Mouse (Mus musculus) layer of hippocampus, adult 9-11 months (tissue): ENCODE data around the gene Fam50a.
A peak's percentile ranks its signal among the peaks of the same experiment; 100 is the strongest.

ENCODE experiments used
- DNase-seq: peaks from one replicate; pipeline ENCODE4 v3.0.0; 2022

Fam50a gene

DNA sequence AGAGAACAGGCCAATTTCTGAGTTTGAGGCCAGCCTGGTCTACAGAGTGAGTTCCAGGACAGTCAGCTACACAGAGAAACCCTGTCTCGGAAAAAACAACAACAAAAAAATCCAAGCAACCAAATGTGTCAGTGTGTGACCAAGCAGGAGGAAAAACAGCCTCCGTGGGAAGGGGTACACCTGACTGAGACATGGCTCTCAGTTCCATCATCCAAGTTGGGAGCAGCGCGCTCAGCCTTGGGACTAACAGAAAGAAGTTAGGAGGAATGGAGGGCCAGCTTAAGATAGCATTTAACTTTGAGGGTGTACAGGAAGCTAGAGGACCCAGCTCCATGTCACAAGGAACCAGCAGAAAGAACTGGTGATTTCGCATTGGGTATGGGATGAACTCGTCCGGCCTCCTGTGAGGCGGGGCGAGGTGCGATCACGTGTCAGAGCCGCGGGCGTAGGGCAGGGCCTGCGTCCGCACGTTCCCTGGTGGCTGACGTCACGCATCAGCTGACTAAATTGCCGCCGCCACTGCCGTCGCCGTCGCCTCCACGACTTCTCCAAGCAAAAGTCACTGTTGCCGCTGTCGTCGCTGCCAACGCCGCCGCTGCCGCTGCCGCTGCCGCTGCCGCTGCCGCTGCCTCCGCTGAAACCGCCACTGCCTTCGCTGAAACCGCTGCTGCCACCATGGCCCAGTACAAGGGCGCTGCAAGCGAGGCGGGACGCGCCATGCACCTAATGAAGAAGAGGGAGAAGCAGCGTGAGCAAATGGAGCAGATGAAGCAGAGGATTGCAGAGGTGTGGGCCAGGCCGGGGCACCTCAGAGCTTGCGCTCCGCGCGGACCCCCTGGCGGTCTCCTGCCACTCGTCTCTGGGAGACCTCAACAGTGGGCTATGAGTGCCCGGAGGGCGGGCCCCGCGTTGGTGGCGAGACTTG, at the start of gene Fam50a:
TSS of gene Fam50a (plus strand) at position 494 of the 925 bp plus-strand sequence.
- DNase-seq = peak; percentile 93

DNA sequence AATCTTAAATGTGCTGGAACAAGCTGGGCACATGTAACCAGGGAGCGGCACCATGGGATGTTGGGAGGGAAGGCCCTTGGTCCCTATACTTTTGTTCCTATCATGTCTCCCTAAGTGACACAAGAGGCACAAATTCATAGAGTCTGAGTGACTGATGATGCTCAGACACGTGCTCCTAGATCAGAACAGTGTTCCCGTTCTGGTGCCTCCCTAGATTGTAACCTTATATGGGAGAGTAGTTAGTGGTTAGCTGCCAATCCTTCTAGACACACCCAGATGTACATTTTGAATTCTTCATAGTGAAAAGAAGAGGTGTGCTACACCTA, 43.1 kb upstream of the Fam50a start:
- DNase-seq = peak; percentile 32

DNA sequence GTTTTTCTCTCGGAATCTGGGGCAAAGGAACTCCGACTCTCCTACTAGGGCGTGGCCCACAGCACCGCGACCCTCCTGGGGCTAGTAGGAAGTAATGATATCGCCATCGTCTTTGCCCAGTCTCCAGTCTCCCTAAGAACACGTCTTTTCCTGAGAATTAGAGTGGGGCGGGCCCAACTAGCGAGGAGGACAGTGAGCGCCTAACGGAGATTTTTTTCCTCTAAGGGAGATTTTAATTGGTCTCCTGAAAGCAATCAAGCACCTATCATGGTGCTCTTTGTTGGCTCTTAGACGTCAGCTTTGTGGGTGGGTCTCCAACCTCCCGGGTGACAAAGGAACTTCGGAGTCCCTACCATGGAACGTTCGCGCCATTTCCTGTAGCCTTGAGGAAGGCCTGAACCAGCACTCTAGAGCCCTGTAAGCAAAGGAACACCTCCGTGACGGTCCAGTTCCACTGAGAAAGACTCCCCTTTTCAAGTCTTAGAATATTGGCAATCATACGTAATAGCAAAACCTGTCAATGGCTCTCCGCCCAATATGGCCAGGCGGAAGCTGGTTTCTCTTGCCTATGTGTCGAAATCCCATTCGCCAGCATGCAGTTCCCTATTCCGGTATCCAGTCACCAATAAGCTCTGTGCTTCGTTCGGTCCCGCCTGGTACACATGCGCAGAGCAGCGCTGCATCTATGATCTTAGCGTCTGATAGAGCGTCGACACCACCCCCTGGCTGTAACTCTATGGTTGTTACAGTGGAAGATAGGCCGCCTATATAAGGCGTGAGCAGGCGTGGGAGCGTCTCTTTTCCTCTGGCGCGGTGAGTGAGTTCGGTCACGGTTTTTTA, 42.6 kb upstream of the Fam50a start, which contains the start of gene Rpl10:
TSS of gene Rpl10 (plus strand) at position 751 of the 840 bp plus-strand sequence.
- DNase-seq = peak; percentile 97

DNA sequence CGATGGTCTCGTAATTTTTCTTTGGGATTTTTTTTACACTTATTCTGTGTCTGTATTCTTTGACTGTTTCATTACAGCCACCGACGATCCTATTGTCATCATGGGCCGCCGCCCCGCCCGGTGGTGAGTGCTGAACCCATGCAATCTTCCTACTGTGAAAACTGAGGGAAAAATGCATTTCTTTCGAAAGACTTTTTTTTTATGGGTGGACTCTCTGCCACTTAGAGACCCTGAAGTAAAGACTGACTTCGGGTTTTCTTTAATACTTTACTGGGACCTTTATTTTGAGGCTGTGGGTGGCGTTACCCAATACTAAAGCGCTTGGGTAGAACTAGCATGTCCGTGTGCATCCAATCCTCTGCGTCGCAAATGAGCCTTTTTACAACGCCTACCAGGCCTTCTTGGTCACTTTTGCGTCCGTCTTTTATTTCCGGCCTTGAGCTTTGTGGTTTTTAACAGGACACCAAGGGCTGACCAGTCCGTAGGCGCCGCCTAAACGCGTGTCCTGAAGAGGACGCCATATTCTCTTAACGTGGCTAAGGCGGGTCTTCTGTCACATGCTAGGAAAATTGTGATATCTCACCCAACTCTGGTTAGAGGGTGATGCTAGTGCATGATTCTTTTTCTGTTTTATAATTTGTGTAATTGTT, 41.8 kb upstream of the Fam50a start:
- peak; percentile 27 for DNase-seq

DNA sequence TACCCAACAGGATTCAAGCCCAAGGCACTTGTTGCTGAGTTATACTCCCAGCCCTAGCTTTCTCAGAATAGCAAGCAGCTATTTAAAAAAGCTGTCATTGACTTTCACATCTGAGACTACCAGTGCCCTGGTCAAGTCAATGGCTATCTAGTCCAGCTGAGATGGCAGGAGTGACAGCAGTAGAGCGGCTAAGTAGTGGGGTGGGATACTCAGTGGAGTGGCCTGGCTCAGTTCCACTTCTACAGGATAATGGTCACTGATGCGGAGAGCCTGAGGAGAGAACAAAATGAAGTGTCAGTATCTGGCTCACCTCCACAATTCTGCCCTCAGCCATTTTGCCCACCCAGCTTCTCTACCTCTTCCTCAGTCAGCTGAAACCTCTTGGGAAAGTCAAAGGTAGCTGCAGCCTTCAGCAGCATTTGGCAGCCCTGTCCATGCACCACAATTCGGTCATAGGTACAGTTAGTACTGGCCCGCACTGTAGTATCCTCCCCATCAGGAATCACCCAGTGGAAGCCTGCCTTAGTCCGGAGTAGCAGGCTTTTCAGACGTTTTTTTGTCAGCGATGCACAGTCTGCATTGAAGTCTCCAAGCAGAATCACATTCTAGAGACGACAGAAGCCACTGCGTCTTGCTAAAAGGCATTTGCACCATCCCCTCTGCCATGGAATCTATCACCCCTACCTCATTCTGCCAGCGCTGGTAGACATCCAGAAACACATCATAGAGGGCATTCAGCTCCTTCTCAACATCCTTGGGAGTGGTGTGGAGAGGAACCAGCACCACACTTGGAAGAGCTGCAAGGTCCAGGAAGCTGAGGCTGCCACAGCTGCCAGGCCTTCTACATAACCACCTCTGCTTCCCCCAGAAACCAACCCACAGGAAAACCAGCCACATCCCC, 39.2 kb upstream of the Fam50a start:
- DNase-seq = no peak

DNA sequence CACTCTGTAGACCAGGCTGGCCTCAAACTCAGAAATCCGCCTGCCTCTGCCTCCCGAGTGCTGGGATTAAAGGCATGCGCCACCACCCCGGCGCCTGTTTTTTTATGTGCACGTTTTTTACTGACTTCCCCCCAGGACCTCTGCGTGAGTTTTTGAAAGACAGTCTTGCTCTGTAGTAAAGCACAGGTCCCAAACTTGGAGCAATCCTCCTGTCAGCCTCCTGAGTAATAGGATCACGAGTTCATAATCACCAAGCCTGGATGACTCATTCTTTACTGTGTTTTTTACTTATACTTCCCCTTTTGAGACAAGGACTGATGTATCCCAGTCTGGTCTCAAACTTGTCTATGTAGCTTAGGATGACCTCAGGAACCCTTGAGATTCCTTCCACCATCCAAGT, 34.9 kb upstream of the Fam50a start:
- DNase-seq = no peak

DNA sequence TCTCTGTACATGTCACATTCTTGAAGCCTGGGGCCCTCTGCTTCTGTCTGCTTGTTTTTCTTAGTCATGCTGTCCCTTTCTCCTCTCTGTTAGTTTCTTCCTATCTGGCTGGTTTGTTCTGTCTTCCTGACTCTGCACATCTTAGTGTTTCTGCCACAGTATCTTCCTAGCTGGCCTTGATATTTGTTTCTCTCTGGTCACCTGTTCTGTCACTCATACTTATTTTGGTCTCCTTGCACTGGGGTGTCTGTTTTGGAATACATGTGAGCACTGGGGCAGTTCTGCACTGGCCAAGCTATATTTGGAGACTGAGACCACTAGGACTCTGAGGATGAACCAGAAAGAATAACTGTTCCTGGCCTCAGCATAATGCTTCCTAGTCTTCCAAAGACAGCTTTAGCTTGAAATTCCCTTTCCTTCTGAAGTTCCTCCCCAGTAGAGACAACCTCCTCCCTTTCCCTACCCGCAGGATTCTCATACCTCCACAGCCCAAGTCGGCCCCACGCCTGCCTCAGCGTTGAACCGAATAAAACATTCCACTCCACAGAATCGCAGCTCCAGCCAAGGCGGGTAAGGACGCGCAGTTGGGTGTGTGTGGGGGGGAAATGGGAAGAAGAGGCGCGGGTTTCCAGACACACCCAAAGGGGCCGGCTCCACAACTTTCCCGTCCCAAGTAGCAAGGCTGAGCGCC, 31.6 kb upstream of the Fam50a start:
- no peak for DNase-seq

DNA sequence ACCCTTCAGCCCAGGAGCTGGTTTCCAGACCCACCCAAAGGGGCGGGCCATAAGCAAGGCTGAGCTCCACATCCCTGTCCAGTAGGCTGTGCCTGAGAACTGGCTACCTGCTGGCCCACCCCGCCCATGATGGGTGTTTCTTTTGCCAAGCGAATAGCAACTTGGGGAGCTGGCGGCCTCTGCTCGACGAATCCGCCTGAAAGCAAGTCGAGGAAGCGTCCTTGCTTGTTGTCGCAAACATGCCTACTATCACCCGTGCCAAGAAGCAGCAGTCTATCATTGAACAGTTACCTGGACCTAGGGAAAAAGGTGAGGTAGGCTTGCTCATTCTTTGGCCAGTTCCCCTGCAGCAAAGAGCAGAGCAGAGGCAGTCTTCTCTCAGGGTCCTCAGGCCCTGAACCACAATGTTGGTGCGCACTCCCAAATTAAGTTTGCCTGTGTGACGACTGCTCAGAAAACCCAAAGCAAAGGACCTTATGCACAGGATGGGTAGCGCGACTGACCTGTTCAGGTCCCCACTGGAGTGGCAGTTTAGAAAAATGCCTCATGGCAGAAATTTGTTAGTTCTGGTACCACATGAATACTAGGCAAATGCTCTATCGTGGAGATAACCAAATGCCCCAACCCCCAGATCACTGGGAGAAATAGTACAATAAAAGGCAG, 31.0 kb upstream of the Fam50a start, which contains the start of the genes Taz and Dnase1l1:
TSS of gene Taz (plus strand) at position 181 of the 663 bp plus-strand sequence.
TSS of gene Dnase1l1 (minus strand) at position 606 of the 663 bp plus-strand sequence.
- peak; percentile 64 for DNase-seq

DNA sequence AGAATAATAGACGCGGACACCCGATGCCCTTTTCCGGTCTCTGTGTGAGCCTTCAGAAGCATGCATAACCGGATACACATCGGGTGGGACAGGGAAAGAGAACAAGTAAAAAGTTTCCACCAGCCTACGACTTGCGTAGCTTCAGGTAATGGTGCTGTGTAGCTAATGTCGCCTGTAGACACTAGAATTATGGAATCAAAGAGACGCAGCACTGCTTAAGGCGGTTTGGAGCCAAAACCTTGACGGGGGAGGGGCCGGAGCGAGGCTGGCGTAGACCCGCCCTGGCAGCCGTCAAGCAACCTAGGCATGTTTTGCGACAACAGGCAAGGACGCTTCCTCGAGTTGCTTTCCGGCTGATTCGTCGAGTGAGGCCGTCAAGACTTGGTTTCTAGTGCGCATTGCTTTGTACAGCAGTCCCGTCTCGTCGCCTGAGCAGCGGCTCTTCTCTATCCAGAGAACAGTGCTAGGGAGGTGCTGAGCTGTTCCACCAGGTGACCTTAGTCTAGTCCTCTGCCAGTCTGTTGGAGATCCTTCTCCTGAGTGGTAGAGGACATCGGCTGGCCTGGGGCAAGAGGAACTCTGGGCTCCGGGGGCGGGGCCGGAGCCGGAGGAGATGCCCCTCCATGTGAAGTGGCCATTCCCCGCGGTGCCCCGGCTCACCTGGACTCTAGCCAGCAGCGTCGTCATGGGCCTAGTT, 30.3 kb upstream of the Fam50a start:
- DNase-seq = peak; percentile 87

DNA sequence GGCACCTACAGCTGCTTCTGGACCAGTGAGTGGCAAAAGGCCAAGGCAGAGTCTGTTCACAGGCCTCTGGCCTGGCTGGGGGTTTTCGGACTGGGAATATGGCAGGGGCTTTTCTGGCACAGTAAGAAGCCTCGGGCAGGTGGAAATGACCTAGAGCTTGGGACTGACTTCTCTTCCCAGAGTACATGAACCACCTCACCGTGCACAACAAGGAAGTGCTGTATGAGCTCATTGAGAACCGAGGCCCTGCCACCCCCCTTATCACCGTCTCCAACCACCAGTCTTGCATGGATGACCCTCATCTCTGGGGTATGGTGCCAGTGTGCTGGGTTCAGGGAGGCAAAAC, 29.8 kb upstream of the Fam50a start:
- no peak for DNase-seq

DNA sequence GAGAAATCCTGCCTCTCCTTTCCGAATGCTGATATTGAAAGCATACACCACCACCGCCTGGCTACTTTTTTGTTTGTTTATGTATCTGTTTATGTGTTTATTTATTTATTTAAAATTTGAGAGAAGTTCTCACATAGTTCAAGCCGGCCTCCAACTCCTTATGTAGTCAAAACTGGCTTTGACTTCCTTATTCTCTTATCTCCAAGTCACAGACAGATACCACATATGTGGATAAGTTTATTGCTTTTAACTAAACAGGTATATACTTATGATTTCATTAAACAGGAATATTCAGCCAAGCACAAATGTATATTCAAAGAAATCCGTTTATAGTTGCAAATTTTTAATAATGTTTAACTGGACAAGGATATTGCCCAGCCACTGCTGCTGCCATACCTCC, 19.4 kb upstream of the Fam50a start:
- DNase-seq = no peak

DNA sequence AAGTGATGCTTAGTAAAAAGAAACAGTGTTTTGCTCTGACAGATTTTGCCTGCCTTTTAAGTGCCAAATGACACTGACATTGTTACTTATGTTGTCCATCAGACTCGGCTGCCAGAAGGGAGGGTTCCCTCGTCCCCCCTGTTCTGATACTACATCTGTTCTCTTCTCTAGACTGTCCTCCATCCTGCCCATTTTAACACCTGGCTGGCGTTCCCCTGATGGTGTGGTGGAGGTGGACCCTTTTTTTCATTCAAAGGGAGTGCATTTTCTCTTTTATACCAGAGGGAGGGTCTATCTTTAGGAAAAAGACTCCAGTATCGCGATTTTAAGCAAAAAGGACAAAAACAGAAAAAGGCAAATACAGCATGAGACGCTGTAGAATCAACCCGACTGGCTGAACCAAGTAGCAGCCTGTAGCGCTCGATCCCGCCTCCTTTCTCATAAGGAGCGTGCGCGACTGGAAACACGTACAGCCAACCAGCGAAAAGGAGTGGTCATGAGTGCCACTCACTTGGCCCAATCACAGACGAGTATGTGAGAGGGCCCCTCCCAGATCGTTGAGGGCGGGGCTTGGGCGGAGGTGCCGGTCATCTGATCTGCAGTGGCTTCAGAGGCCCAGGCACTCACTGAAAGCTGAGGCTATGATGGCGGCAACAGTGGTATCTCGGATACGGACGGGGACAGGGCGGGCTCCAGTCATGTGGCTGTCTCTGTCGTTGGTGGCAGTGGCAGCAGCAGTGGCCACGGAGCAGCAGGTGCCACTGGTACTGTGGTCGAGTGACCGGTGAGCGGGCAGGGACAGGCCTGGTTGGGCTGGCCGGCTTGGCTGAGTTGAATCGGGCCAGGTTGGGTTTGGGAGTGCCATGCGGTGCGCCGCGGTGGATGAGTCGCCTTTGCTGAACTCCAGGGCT, 16.0 kb upstream of the Fam50a start, which contains the start of gene Atp6ap1:
TSS of gene Atp6ap1 (plus strand) at position 560 of the 911 bp plus-strand sequence.
- DNase-seq = peak; percentile 96

DNA sequence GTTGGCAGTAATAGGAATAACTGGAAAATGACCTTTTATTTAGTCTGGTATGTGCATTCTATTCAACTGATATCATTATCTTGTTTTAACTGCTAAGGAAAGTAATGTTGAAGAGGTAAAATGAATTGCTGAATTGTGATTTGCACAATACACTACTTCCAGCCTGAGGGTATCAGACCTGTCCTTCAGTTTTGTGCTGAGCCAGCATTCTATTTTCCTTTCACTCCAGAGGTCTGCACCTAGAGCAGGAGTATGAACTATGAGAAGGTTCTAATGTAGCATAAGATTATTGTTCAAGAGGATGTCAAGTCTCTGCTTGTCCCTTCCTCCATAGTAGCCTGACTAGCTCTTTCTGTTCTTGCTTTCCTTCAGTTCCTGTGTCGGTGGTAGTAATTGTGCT, 14.5 kb upstream of the Fam50a start:
- no peak for DNase-seq

DNA sequence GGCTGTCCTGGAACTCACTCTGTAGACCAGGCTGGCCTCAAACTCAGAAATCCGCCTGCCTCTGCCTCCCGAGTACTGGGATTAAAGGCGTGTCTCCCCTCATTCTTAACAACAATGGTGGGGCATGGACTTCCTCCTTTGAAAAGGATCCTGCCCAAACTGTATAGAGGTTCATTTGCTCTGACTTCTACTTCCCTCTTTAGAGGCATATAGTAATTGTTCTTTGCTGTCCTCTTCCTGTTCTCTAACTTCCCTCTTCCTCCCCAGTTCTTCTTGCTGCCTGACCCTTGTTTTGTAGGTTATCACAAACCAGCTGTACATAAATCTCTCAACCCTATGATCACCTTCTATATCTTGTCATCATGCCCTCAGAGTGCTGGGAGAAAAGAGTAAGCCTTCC, 13.1 kb upstream of the Fam50a start:
- DNase-seq = no peak

DNA sequence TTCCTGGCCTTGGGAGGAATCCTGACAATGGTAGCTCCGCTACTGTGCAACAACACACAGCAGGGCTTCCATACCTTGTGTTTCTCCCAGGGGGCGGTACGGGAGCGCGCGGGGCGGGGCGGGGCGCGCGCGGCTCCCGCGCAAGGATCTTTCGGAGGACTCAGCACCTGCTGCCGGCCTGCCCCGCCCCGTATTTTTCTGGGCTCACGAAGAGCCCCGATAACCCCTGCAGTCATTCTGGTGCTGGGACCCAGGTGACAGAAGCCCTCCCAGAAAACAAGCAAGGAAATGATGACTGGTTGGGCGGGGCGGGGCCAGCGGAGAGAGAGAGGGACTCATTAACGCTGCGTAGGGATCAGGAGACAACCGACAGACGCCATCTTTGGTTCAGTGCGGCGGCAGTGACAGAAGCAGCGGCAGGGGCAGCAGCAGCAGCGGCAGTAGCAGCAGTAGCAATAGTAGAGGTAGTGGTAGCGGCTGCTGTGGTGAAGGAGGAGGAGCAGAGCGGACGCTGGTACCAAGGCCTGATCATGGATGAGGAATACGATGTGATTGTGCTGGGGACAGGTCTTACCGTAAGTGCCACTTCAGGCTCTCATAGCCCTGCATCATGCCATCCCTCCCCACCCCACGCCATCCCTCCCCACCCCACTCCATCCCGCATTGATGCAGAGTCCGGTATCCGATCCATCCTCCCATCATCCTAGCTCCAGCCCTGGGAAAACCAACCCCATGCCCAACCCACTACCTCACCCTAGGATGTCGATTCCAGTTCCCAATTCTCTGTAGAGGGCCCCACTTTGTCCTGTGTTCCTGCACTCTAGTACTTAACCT, 7.7 kb upstream of the Fam50a start, which contains the start of gene Gdi1:
TSS of gene Gdi1 (plus strand) at position 132 of the 834 bp plus-strand sequence.
- DNase-seq = peak; percentile 39

DNA sequence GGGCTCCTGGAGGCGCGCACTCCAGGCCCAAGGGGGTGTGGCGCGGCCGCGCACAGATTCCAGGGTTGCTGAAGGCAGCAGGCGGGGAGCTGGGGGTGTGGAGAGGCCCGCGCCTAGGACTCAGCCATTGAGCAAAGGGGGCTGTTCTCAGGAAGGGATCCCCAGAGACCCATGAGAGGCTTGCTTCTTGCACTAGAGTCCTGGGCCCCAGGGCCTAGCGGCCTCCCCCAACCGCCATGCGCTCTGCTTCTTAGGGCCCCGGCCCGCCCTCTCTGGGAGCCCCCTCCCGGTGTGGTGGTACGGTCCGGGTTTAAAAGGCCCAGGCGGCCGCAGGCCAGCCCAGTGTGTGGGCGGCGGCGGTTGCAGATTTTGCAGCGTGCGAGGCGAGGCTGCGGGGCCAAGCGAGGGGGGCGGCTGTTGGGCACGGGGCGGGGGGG, 15.9 kb downstream of the Fam50a start, which contains the start of gene Plxna3:
TSS of gene Plxna3 (plus strand) at position 342 of the 437 bp plus-strand sequence.
- peak; percentile 31 for DNase-seq

DNA sequence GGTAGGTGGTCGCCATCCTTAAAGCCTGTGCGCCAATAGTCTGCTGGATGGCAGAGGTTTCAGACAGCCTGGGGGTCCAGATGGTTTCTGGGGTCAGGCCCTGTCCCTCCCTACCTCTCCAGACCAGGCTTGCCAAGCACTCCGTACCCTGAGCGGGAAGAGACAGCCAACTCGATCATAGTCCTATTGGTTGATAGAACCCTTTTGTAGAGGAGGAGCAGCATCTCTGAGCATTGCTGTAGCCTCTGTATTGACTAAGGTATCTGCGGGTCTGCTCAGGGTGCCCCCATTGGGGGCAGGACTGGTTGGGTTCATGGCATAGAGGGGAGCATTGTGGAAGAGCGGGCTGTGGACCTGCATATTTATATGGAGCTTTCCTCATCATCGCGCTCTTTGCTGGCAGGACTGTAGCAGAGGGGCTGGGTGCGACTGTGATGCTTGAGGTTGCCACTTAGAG, 16.4 kb downstream of the Fam50a start:
- DNase-seq = no peak
